Mouse (Mus musculus): Measurements from ENCODE around the gene Lyrm4. TPM values are rescaled to one million over a fixed set of nuclear protein-coding genes. Genes with fewer than 3 reads are reported as not detected.
A peak's percentile ranks its signal among the peaks of the same experiment; 100 is the strongest.

Gene Lyrm4
- total RNA-seq (2012; rRNA removed), result 10.9 and 12.2 TPM in 2 replicates
- total RNA-seq (2014; rRNA removed), result 27.0 and 28.8 TPM in 2 replicates
- polyA plus RNA-seq (2012; ENCODE audit: insufficient read length, low read depth), result 24.1 and 26.3 TPM in 2 replicates

GRCm38 (mm10) chr13:36117143-36118014, at the start of gene Lyrm4, which contains the start of gene Fars2:
Gene Lyrm4 (minus strand): TSS chr13:36117526.
Gene Fars2 (plus strand): TSS chr13:36117412.
- H3K36me3 ChIP-seq (replicated peaks in 1 of 2; ENCODE audit: control insufficient read depth in 1 of 2, insufficient read depth in 1 of 2, low read length in 1 of 2), result peaks cover 0 to 6% of the 10 kb centered on the region in 2 experiments
- H3K4me2 ChIP-seq (ENCODE audit: insufficient read depth, low read depth, poor library complexity, severe bottlenecking), result peak within 1 kb of the TSS; percentile 92
- peak within 1 kb of the TSS; percentile 88 for H3K9ac ChIP-seq (ENCODE audit: insufficient read depth, low read depth)
- H3K27me3 ChIP-seq (replicated peaks), result no peaks in the 10 kb centered on the region
- peak; percentile 91 for DNase-seq (ENCODE audit: extremely low read depth)
- in situ Hi-C loops (cut with MboI; ENCODE audit: low pct_ligation_motif_present, low pct_unique_long_range_greater_than_20kb, low sequenced_read_pairs) (loop anchor here (10.0 kb wide), 1 partner anchor 93 kb away; no protein-coding TSS in a partner anchor), dilution Hi-C loops (cut with MboI; ENCODE audit: extremely low pct_ligation_motif_present, extremely low pct_unique_long_range_greater_than_20kb, low sequenced_read_pairs) (no loop called here)
- peak within 1 kb of the TSS; percentile 98 for H3K27ac ChIP-seq (ENCODE audit: insufficient read depth, low read depth)
- H3K9me3 ChIP-seq (replicated peaks; ENCODE audit: low read length), result no peaks in the 10 kb centered on the region
- TF ChIP-seq MXI1 (IDR thresholded peaks at IDR 0.05; ENCODE audit: low read depth, low read length) (peak; percentile 85), ELF1 (IDR thresholded peaks at IDR 0.05; ENCODE audit: low read depth, low read length) (peak; percentile 73), ZNF384 (IDR thresholded peaks at IDR 0.05; ENCODE audit: low read depth, low read length) (peak; percentile 96), SMC3 (IDR thresholded peaks at IDR 0.05; ENCODE audit: low read depth, low read length) (no peak), MYC (IDR thresholded peaks at IDR 0.05; ENCODE audit: low read depth, low read length) (peak; percentile 74; the same call in 1 of the 2 replicates), SIN3A (IDR thresholded peaks at IDR 0.05; ENCODE audit: low read length) (peak; percentile 75), POLR2A (IDR thresholded peaks at IDR 0.05; ENCODE audit: low read depth, low read length) (peak; percentile 71), POLR2AphosphoS2 (IDR thresholded peaks at IDR 0.05; ENCODE audit: low read depth, low read length) (no peak), HCFC1 (IDR thresholded peaks at IDR 0.05; ENCODE audit: low read depth, low read length) (peak; percentile 86), MEF2A (IDR thresholded peaks at IDR 0.05; ENCODE audit: borderline replicate concordance, low read depth, low read length) (peak; percentile 13), MAFK (IDR thresholded peaks at IDR 0.05; ENCODE audit: insufficient replicate concordance, low read length) (0 out of 2 replicates have a peak, but pooled peaks have one; percentile 34), RCOR1 (conservative IDR thresholded peaks at IDR 0.05; ENCODE audit: low read depth, low read length) (peak; percentile 71; the same call in 1 of the 2 replicates), TBP (conservative IDR thresholded peaks at IDR 0.05; ENCODE audit: low read depth, low read length) (peak; percentile 70; the same call in 1 of the 2 replicates), BHLHE40 (IDR thresholded peaks at IDR 0.05; ENCODE audit: low read depth, low read length) (peak; percentile 4; the same call in 1 of the 2 replicates), NELFE (IDR thresholded peaks at IDR 0.05; ENCODE audit: low read depth, low read length) (peak; percentile 67), USF2 (conservative IDR thresholded peaks at IDR 0.05; ENCODE audit: low read depth, low read length) (no peak), JUN (IDR thresholded peaks at IDR 0.05; ENCODE audit: insufficient read depth, low read depth, low read length) (no peak), USF1 (IDR thresholded peaks at IDR 0.05; ENCODE audit: low read depth, low read length) (no peak), CTCF (conservative IDR thresholded peaks at IDR 0.05 in 1 of 2, IDR thresholded peaks at IDR 0.05 in 1 of 2; ENCODE audit: low read depth in 2 of 2, low read length in 2 of 2) (peak in 1 of 2 experiments; percentile 26; a peak in 1 of 4 replicates), MAZ (IDR thresholded peaks at IDR 0.05; ENCODE audit: low read depth, low read length) (peak; percentile 89), TCF12 (IDR thresholded peaks at IDR 0.05; ENCODE audit: low read depth, low read length) (peak; percentile 77; the same call in 1 of the 2 replicates), CHD2 (IDR thresholded peaks at IDR 0.05; ENCODE audit: low read length) (peak; percentile 64), E2F4 (IDR thresholded peaks at IDR 0.05; ENCODE audit: insufficient replicate concordance, low read depth, low read length) (no peak), JUND (conservative IDR thresholded peaks at IDR 0.05; ENCODE audit: low read depth, low read length) (no peak), KAT2A (IDR thresholded peaks at IDR 0.05; ENCODE audit: insufficient replicate concordance, low read length) (peak; percentile 60; the same call in 1 of the 2 replicates), IRF4 (IDR thresholded peaks at IDR 0.05; ENCODE audit: low read depth, low read length) (peak; percentile 16; the same call in 1 of the 2 replicates), ETS1 (conservative IDR thresholded peaks at IDR 0.05; ENCODE audit: low read depth, low read length) (no peak), MAX (IDR thresholded peaks at IDR 0.05; ENCODE audit: low read length) (peak; percentile 100), ZMIZ1 (IDR thresholded peaks at IDR 0.05; ENCODE audit: low read depth, low read length) (no peak), NRF1 (IDR thresholded peaks at IDR 0.05; ENCODE audit: low read depth, low read length) (peak; percentile 43), UBTF (IDR thresholded peaks at IDR 0.05; ENCODE audit: low read depth, low read length) (peak; percentile 60), ZC3H11A (IDR thresholded peaks at IDR 0.05; ENCODE audit: low read depth, low read length) (no peak), CHD1 (IDR thresholded peaks at IDR 0.05; ENCODE audit: low read depth, low read length) (no peak)
- H3K79me2 ChIP-seq (replicated peaks; ENCODE audit: control insufficient read depth, extremely low read depth, insufficient read depth, poor library complexity, severe bottlenecking), result peaks cover 19% of the 10 kb centered on the region
- peaks cover 8 to 56% of the 10 kb centered on the region in 2 experiments; a peak in 3 of 4 replicates for H3K4me1 ChIP-seq (ENCODE audit: control insufficient read depth in 1 of 2, insufficient read depth in 2 of 2)
- H3K4me3 ChIP-seq (replicated peaks in 1 of 3; ENCODE audit: low read depth in 2 of 3, low read length in 2 of 3, poor library complexity in 1 of 3), result peak within 1 kb of the TSS; percentile 80 to 91 (median 81)
